ENCODE assay signal across 9 mouse cellular contexts in genomic region chr3:79203178-79203577, GRCm38 (mm10).
A peak's percentile ranks its signal among the peaks of the same experiment; 100 is the strongest.
DNase-seq lines count a peak whose midpoint lies in the region; ATAC-seq lines count a peak whose summit lies in the region.
"Had no signal": no experiment of that assay in that cellular context is flagged by ENCODE, and none has a peak within 500 bp of the region (broad histone marks: within the 10 kb centered on the region; RNA-seq: fewer than 3 reads in every experiment).

No protein-coding gene starts in this region.

- ATAC-seq in heart, embryonic 16.5 days (replicated peaks; ENCODE audit: extremely low read depth, insufficient read depth, low FRiP score): 0 out of 2 replicates have a peak, but pooled peaks have one; percentile 21

- WGBS in heart, embryonic 16.5 days: 42% methylated on average over 3 of the region's 3 CpGs

- no peaks in the 10 kb centered on the region for H3K27me3 ChIP-seq in heart, embryonic 16.5 days (ENCODE audit: control insufficient read depth, insufficient read depth, low read length)
- H3K27me3 ChIP-seq: liver, embryonic 15.5 days had no signal

- H3K9ac ChIP-seq in heart, embryonic 16.5 days (ENCODE audit: low read length): no peak overlapping the region; the same call in 1 of the 2 replicates
- H3K9ac ChIP-seq: liver, embryonic 15.5 days had no signal

- H3K4me3 ChIP-seq in heart, embryonic 16.5 days (ENCODE audit: low read length): no peak overlapping the region
- H3K4me3 ChIP-seq: liver, embryonic 15.5 days had no signal

- no peaks in the 10 kb centered on the region; the same call in 1 of the 2 replicates for H3K9me3 ChIP-seq in heart, embryonic 16.5 days (replicated peaks; ENCODE audit: control insufficient read depth, low read length)
- H3K9me3 ChIP-seq: liver, embryonic 15.5 days had no signal

- H3K36me3 ChIP-seq in heart, embryonic 16.5 days (ENCODE audit: control insufficient read depth, insufficient read depth): peaks cover 2% of the 10 kb centered on the region; the same call in 1 of the 2 replicates
- H3K36me3 ChIP-seq: liver, embryonic 15.5 days had no signal

- H3K4me2 ChIP-seq in heart, embryonic 16.5 days (ENCODE audit: low read depth, low read length): no peak overlapping the region
- H3K4me2 ChIP-seq: liver, embryonic 15.5 days had no signal

- peak; percentile 38 for DNase-seq in cerebellum, adult 11 months
- DNase-seq in cerebellum, adult 8-10 months: no peak
- peak; percentile 37 for DNase-seq in 3T3-L1 (ENCODE audit: low read depth, low spot score)
- peak; percentile 48 for DNase-seq in c-Kit-positive CD71-positive TER-119-negative erythroid progenitor cells, embryonic 14.5 days (ENCODE audit: low read depth)
- peak; percentile 49 for DNase-seq in layer of hippocampus, adult 9-10 months (ENCODE audit: low spot score)
- peak; percentile 81 for DNase-seq in right cerebral cortex, postnatal 10 days (ENCODE audit: low spot score in 2 of 2)
- no peak for DNase-seq in frontal cortex, postnatal 36 days (ENCODE audit: low spot score in 2 of 2)

- peaks cover 25% of the 10 kb centered on the region for H3K4me1 ChIP-seq in heart, embryonic 16.5 days (ENCODE audit: control insufficient read depth, insufficient read depth, low read length)

- H3K27ac ChIP-seq in heart, embryonic 16.5 days (ENCODE audit: low read length): peak overlapping the region; percentile 47; the same call in 1 of the 2 replicates
- H3K27ac ChIP-seq: liver, embryonic 15.5 days had no signal

Comparison
In these comparisons a context has a peak if more than half of its experiments do, and no peak if none do; other contexts are left out.
1. DNase-seq: peak in cerebellum, adult 11 months (single experiment), 3T3-L1 (single experiment), c-Kit-positive CD71-positive TER-119-negative erythroid progenitor cells, embryonic 14.5 days (single experiment), layer of hippocampus, adult 9-10 months (single experiment) and right cerebral cortex, postnatal 10 days (2 of 2); none in cerebellum, adult 8-10 months (single experiment) and frontal cortex, postnatal 36 days (0 of 2).